Mouse (Mus musculus): ENCODE measurements around the gene Zfp672.

DNA sequence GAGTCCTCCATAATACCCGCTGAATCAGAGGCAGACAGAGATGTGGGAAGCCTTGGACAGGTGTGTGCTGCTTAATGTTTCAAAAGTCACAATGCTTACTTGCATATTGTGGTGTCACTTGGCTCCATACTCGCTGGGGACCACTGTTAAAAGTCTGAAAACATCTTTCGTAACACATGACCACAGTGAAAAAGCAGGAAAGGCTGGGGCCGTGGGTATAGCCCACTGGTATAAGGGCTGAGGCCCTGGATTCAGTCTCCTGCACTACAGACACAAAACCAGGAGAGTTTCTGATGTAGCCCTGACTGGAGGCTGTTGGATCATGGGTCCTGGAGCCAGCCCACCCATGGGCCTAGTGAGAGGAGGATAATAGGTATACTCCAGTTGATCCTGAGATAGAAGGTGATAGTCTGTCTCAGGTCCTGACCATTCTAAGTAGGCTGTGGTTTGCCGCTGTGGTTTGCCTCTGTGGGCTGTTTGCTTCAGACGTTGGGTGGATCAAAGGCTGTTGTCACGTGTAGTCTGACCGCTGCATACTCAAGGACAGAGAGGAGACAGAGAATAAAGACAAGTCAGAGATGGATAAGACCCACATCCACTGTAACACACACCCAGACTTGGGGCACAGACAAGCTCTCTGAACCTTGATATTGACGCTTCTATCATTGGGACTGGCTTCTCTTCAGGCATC, 40.0 kb downstream of the Zfp672 start:
- TF ChIP-seq TAL1 (IDR thresholded peaks at IDR 0.05; ENCODE audit: low read length) = no peak
- TF ChIP-seq POLR2A (IDR thresholded peaks at IDR 0.05; ENCODE audit: control insufficient read depth in 1 of 2, insufficient read depth in 1 of 2, low read depth in 1 of 2, low read length in 2 of 2, poor library complexity in 1 of 2) = no peak
- no peak for TF ChIP-seq ETS1 (IDR thresholded peaks at IDR 0.05; ENCODE audit: low read depth, low read length)
- TF ChIP-seq CTCF (IDR thresholded peaks at IDR 0.05 in 2 of 3, conservative IDR thresholded peaks at IDR 0.05 in 1 of 3; ENCODE audit: control insufficient read depth in 1 of 3, insufficient read depth in 1 of 3, low read depth in 2 of 3, low read length in 3 of 3, poor library complexity in 1 of 3, severe bottlenecking in 1 of 3) = no peak
